Mouse (Mus musculus) lung, adult 2 months (tissue): ENCODE data around the gene Jag1.

Experiments used
- CTCF ChIP-seq: fragments of 200-500 bp; IDR thresholded peaks from 2 replicates; pipeline ENCODE4 v1.5.1; 2011; ENCODE audit warnings: mild to moderate bottlenecking, low read length, control low read depth; ENCODE audit not compliant: insufficient read depth
- POLR2A ChIP-seq: fragments of 200-500 bp; IDR thresholded peaks from 2 replicates; pipeline ENCODE4 v1.6.1; 2011; ENCODE audit warnings: low read depth, mild to moderate bottlenecking, control low read depth, low read length, borderline replicate concordance; ENCODE audit errors: extremely low read depth

- TF ChIP-seq CTCF (no peak), POLR2A (no peak)
These were observed 42.2 kb downstream of the Jag1 start for GRCm38 (mm10) chr2:137074313-137074620.
